Mouse (Mus musculus) cortical plate, adult 2 months (tissue): ENCODE measurements at regions not wholly inside any gene's neighbourhood (a gene's known extent, or its start where the extent isn't known, plus 50 kb on each side); places are given as distances from the start of the nearest gene placed in this dataset.

Experiments
- H3K27ac ChIP-seq: fragments of 200-500 bp; 2 replicates; pipeline ENCODE4 v1.5.1; 2012; ENCODE audit warnings: low read length, control low read depth, inconsistent platforms; ENCODE audit not compliant: insufficient read depth
- H3K4me1 ChIP-seq: fragments of 200-500 bp; 2 replicates; pipeline ENCODE4 v1.6.1; 2011; ENCODE audit warnings: low read length; ENCODE audit not compliant: control insufficient read depth, insufficient read depth
- H3K4me3 ChIP-seq: fragments of 200-500 bp; 2 replicates; pipeline ENCODE4 v1.5.1; 2011; ENCODE audit warnings: mild to moderate bottlenecking, low read length, control low read depth; ENCODE audit not compliant: insufficient read depth
- CTCF ChIP-seq: fragments of 200-500 bp; IDR thresholded peaks from 2 replicates; pipeline ENCODE4 v1.5.1; 2011; ENCODE audit warnings: mild to moderate bottlenecking, control low read depth, low read length; ENCODE audit not compliant: insufficient read depth; ENCODE audit errors: extremely low read depth
- POLR2A ChIP-seq: fragments of 200-500 bp; IDR thresholded peaks from 2 replicates; pipeline ENCODE4 v1.6.1; 2011; ENCODE audit warnings: mild to moderate bottlenecking, low read length, control low read depth; ENCODE audit not compliant: insufficient read depth; ENCODE audit errors: extremely low read depth

GRCm38 (mm10) chr6:36004701-36005100, 383.2 kb upstream of the Chrm2 start:
- Histone ChIP-seq H3K27ac (no peak overlapping the region), H3K4me1 (no peaks in the 10 kb centered on the region), H3K4me3 (no peak overlapping the region)
- no peak for TF ChIP-seq POLR2A
- TF ChIP-seq CTCF: peak; percentile 34; the same call in 1 of the 2 replicates

- no peak overlapping the region for H3K4me3 ChIP-seq
- no peak overlapping the region for H3K27ac ChIP-seq
- no peaks in the 10 kb centered on the region for H3K4me1 ChIP-seq
- TF ChIP-seq POLR2A: no peak
- TF ChIP-seq CTCF: no peak
Observed at GRCm38 (mm10) chr6:36002090-36002489, 385.8 kb upstream of the Chrm2 start.

- TF ChIP-seq CTCF: no peak
- TF ChIP-seq POLR2A: no peak
- H3K4me3 ChIP-seq: no peak overlapping the region
- H3K27ac ChIP-seq: no peak overlapping the region
- H3K4me1 ChIP-seq: no peaks in the 10 kb centered on the region
Observed at GRCm38 (mm10) chr6:35988891-35989290, 399.0 kb upstream of the Chrm2 start.

- Histone ChIP-seq H3K4me1 (no peaks in the 10 kb centered on the region), H3K27ac (no peak overlapping the region), H3K4me3 (no peak overlapping the region)
- TF ChIP-seq POLR2A (no peak), CTCF (no peak)
Observed at GRCm38 (mm10) chr6:35940071-35940470, 400.4 kb upstream of the Mtpn start.

GRCm38 (mm10) chr6:35924189-35924588, 384.5 kb upstream of the Mtpn start:
- Histone ChIP-seq H3K4me3 (no peak overlapping the region), H3K27ac (no peak overlapping the region), H3K4me1 (no peaks in the 10 kb centered on the region)
- no peak for TF ChIP-seq POLR2A
- no peak for TF ChIP-seq CTCF

- Histone ChIP-seq H3K4me3 (no peak overlapping the region), H3K27ac (no peak overlapping the region), H3K4me1 (no peaks in the 10 kb centered on the region)
- TF ChIP-seq POLR2A (no peak), CTCF (no peak)
Observed at GRCm38 (mm10) chr6:35897990-35898389, 358.3 kb upstream of the Mtpn start.

GRCm38 (mm10) chr6:35895692-35896091, 356.0 kb upstream of the Mtpn start:
- H3K27ac ChIP-seq: no peak overlapping the region
- TF ChIP-seq POLR2A: no peak
- TF ChIP-seq CTCF: no peak
- no peaks in the 10 kb centered on the region for H3K4me1 ChIP-seq
- no peak overlapping the region for H3K4me3 ChIP-seq

GRCm38 (mm10) chr6:35874671-35875070, 335.0 kb upstream of the Mtpn start:
- H3K4me3 ChIP-seq: no peak overlapping the region
- TF ChIP-seq POLR2A (no peak), CTCF (no peak)
- no peaks in the 10 kb centered on the region for H3K4me1 ChIP-seq
- no peak overlapping the region for H3K27ac ChIP-seq

- no peak overlapping the region for H3K27ac ChIP-seq
- H3K4me1 ChIP-seq: no peaks in the 10 kb centered on the region
- no peak overlapping the region for H3K4me3 ChIP-seq
- TF ChIP-seq CTCF (no peak), POLR2A (no peak)
Observed at GRCm38 (mm10) chr6:35871388-35871787, 331.7 kb upstream of the Mtpn start.

GRCm38 (mm10) chr6:35864218-35864617, 324.5 kb upstream of the Mtpn start:
- H3K27ac ChIP-seq: no peak overlapping the region
- TF ChIP-seq POLR2A: no peak
- TF ChIP-seq CTCF: no peak
- H3K4me1 ChIP-seq: no peaks in the 10 kb centered on the region
- no peak overlapping the region for H3K4me3 ChIP-seq
